Mouse (Mus musculus): Measurements from ENCODE around the gene Cox19. TPM values are rescaled to one million over a fixed set of nuclear protein-coding genes. Genes with fewer than 3 reads are reported as not detected.

The Cox19 gene
- total and polyA plus RNA-seq, 3 experiments = 53.0 to 73.2 TPM; not detected in 1

- Histone ChIP-seq H3K27ac (ENCODE audit: control insufficient read depth, low read depth, low read length) (no peak overlapping the region), H3K27me3 (ENCODE audit: control insufficient read depth in 1 of 2, insufficient read depth in 2 of 2, low read length in 2 of 2) (no peaks in the 10 kb centered on the region), H3K9ac (ENCODE audit: control insufficient read depth, low read depth, low read length, poor library complexity, severe bottlenecking) (no peak overlapping the region), H3K9me3 (replicated peaks; ENCODE audit: insufficient read depth, low read length) (no peaks in the 10 kb centered on the region), H3K4me1 (ENCODE audit: control insufficient read depth in 1 of 2, insufficient read depth in 2 of 2, low read length in 2 of 2) (peaks cover 0 to 11% of the 10 kb centered on the region in 2 experiments), H3K4me3 (ENCODE audit: control insufficient read depth in 1 of 2, insufficient read depth in 1 of 2, low read depth in 2 of 2, low read length in 2 of 2) (no peak overlapping the region), H3K79me2 (ENCODE audit: control insufficient read depth, insufficient read depth, low read length, poor library complexity) (peaks cover 2% of the 10 kb centered on the region; the same call in 1 of the 2 replicates), H3K36me3 (ENCODE audit: control insufficient read depth in 1 of 2, insufficient read depth in 2 of 2, low read length in 2 of 2) (peaks cover 0 to 7% of the 10 kb centered on the region in 2 experiments; a peak in 2 of 4 replicates)
- no peak for DNase-seq (ENCODE audit: low read depth, low spot score)
- TF ChIP-seq RAD21 (IDR thresholded peaks at IDR 0.05; ENCODE audit: low read depth, low read length) (no peak), CHD2 (IDR thresholded peaks at IDR 0.05; ENCODE audit: low read length) (no peak), NELFE (IDR thresholded peaks at IDR 0.05; ENCODE audit: low read depth, low read length) (no peak), POLR2AphosphoS2 (IDR thresholded peaks at IDR 0.05; ENCODE audit: low read length) (no peak)
Observed at GRCm38 (mm10) chr5:139374841-139375240, 23.6 kb upstream of the Cox19 start.

- Histone ChIP-seq H3K27me3 (ENCODE audit: control insufficient read depth in 1 of 2, insufficient read depth in 2 of 2, low read length in 2 of 2) (no peaks in the 10 kb centered on the region), H3K4me3 (ENCODE audit: control insufficient read depth in 1 of 2, insufficient read depth in 1 of 2, low read depth in 2 of 2, low read length in 2 of 2) (no peak overlapping the region), H3K79me2 (ENCODE audit: control insufficient read depth, insufficient read depth, low read length, poor library complexity) (peaks cover 2% of the 10 kb centered on the region; the same call in 1 of the 2 replicates), H3K9ac (ENCODE audit: control insufficient read depth, low read depth, low read length, poor library complexity, severe bottlenecking) (no peak overlapping the region), H3K27ac (ENCODE audit: control insufficient read depth, low read depth, low read length) (no peak overlapping the region), H3K9me3 (replicated peaks; ENCODE audit: insufficient read depth, low read length) (no peaks in the 10 kb centered on the region), H3K4me1 (ENCODE audit: control insufficient read depth in 1 of 2, insufficient read depth in 2 of 2, low read length in 2 of 2) (peaks cover 0 to 5% of the 10 kb centered on the region in 2 experiments; a peak in 3 of 4 replicates), H3K36me3 (ENCODE audit: control insufficient read depth in 1 of 2, insufficient read depth in 2 of 2, low read length in 2 of 2) (peaks cover 0 to 2% of the 10 kb centered on the region in 2 experiments; a peak in 1 of 4 replicates)
- no peak for DNase-seq (ENCODE audit: low read depth, low spot score)
- TF ChIP-seq ZC3H11A (IDR thresholded peaks at IDR 0.05; ENCODE audit: low read depth, low read length) = no peak
- no peak for TF ChIP-seq MAFK (IDR thresholded peaks at IDR 0.05; ENCODE audit: borderline replicate concordance, low read depth, low read length)
- TF ChIP-seq POLR2AphosphoS2 (IDR thresholded peaks at IDR 0.05; ENCODE audit: low read length) = no peak
- no peak for TF ChIP-seq UBTF (IDR thresholded peaks at IDR 0.05; ENCODE audit: borderline replicate concordance, insufficient read depth, low read depth, low read length)
- TF ChIP-seq TAL1 (IDR thresholded peaks at IDR 0.05; ENCODE audit: low read length) = no peak
- TF ChIP-seq ZKSCAN1 (IDR thresholded peaks at IDR 0.05; ENCODE audit: low read depth, low read length) = no peak
- no peak for TF ChIP-seq GATA1 (IDR thresholded peaks at IDR 0.05; ENCODE audit: low read depth, low read length)
- no peak for TF ChIP-seq MXI1 (IDR thresholded peaks at IDR 0.05; ENCODE audit: low read depth, low read length)
- no peak for TF ChIP-seq ELF1 (IDR thresholded peaks at IDR 0.05; ENCODE audit: low read depth, low read length)
- TF ChIP-seq MYB (IDR thresholded peaks at IDR 0.05; ENCODE audit: low read depth, low read length) = no peak
- no peak for TF ChIP-seq USF1 (IDR thresholded peaks at IDR 0.05; ENCODE audit: low read depth, low read length)
- no peak for TF ChIP-seq CHD1 (IDR thresholded peaks at IDR 0.05; ENCODE audit: low read depth, low read length)
Observed at GRCm38 (mm10) chr5:139373889-139374444, 22.7 kb upstream of the Cox19 start.
